Mouse (Mus musculus) forebrain, postnatal 0 days (tissue): Measurements from ENCODE around the gene Gm27029. TPM values are rescaled to one million over a fixed set of nuclear protein-coding genes. Genes with fewer than 3 reads are reported as not detected.
"Not testable (repeated sequence)": the region's sequence is repeated elsewhere in the genome, so short reads cannot be mapped to it uniquely, and the experiment has no call there.

Source experiments
- ATAC-seq: fragments of 200-750 bp; cut with Nextera tagmentation; 2 replicates; pipeline ENCODE4 v1.8.0; 2017; ENCODE audit warnings: mild to moderate bottlenecking, moderate library complexity
- DNase-seq: peaks from one replicate; pipeline ENCODE4 v3.0.0-alpha.2; 2015
- H3K27ac ChIP-seq: fragments of 300-500 bp; sonication (generic); 2 replicates; pipeline ENCODE4 v1.5.1; 2014; ENCODE audit warnings: low read depth, mild to moderate bottlenecking, antibody characterized with exemption, low read length, moderate library complexity, mixed read lengths
- H3K27me3 ChIP-seq: fragments of 300-500 bp; sonication (generic); 2 replicates; pipeline ENCODE4 v1.6.1; 2014; ENCODE audit warnings: mild to moderate bottlenecking, low read length, mixed read lengths; ENCODE audit not compliant: insufficient read depth
- H3K36me3 ChIP-seq: fragments of 300-500 bp; sonication (generic); 2 replicates; pipeline ENCODE4 v1.6.1; 2014; ENCODE audit warnings: mild to moderate bottlenecking, moderate library complexity; ENCODE audit not compliant: insufficient read depth
- H3K4me1 ChIP-seq: fragments of 300-500 bp; sonication (generic); 2 replicates; pipeline ENCODE4 v1.6.1; 2014; ENCODE audit warnings: antibody characterized with exemption; ENCODE audit not compliant: insufficient read depth
- H3K4me2 ChIP-seq: fragments of 300-500 bp; sonication (generic); 2 replicates; pipeline ENCODE4 v1.6.1; 2014; ENCODE audit warnings: low read depth, mild to moderate bottlenecking, moderate library complexity
- H3K4me3 ChIP-seq: fragments of 300-500 bp; sonication (generic); 2 replicates; pipeline ENCODE4 v1.5.1; 2014; ENCODE audit warnings: low read depth, low read length, mixed read lengths
- H3K9ac ChIP-seq: fragments of 300-500 bp; sonication (generic); 2 replicates; pipeline ENCODE4 v1.6.1; 2014; ENCODE audit warnings: mild to moderate bottlenecking
- H3K9me3 ChIP-seq: fragments of 300-500 bp; sonication (generic); 2 replicates; pipeline ENCODE4 v1.6.1; 2016; ENCODE audit warnings: low read length
- CTCF ChIP-seq: sonication (generic); IDR thresholded peaks from 2 replicates; pipeline ENCODE4 v1.5.1; 2016; ENCODE audit warnings: antibody characterized with exemption, control low read depth, low read depth
- WGBS: fragments of 180-500 bp; shearing (Covaris S2); extraction: QIAGEN DNeasy Blood & Tissue Kit; methylation state at CpG from one replicate; pipeline ENCODE4 v1.1.7; 2014; 5-methylcytosine and 5-hydroxymethylcytosine counted together
- polyA plus RNA-seq: library from polyadenylated mRNA; unstranded; fragments of >200 nt; fragmentation: Nextera tagmentation; extraction: Ambion mirVana; gene quantifications from 2 replicates; pipeline ENCODE4 v1.2.1, GENCODE M21; 2015
- total RNA-seq: library from RNA; depleted of rRNA; stranded (reverse); fragments of >200 nt; gene quantifications from 2 replicates; pipeline ENCODE4 v1.2.3, GENCODE M21; 2014

Gm27029 gene
- total and polyA plus RNA-seq, 2 experiments from 2014 or later: 1.0 to 6.2 TPM

- TF ChIP-seq CTCF: no peak
- peaks cover 20% of the 10 kb centered on the region for H3K36me3 ChIP-seq
- no peak overlapping the region for H3K27ac ChIP-seq
- H3K4me1 ChIP-seq: no peaks in the 10 kb centered on the region
- H3K9ac ChIP-seq: no peak overlapping the region
- no peaks in the 10 kb centered on the region for H3K9me3 ChIP-seq
- 0 out of 2 replicates have a peak overlapping the region, but pooled peaks have one; percentile 4 for H3K4me2 ChIP-seq
- H3K27me3 ChIP-seq: no peaks in the 10 kb centered on the region
- WGBS: 84% methylated on average over 4 of the region's 4 CpGs
- ATAC-seq (no peak), DNase-seq (no peak)
- H3K4me3 ChIP-seq: no peak overlapping the region
These were observed 24.3 kb upstream of the Gm27029 start for GRCm38 (mm10) chr11:101448899-101449298.

- Histone ChIP-seq H3K9ac (no peak within 1 kb of the TSS), H3K4me1 (no peaks in the 10 kb centered on the region), H3K27me3 (no peaks in the 10 kb centered on the region), H3K4me2 (0 out of 2 replicates have a peak within 1 kb of the TSS, but pooled peaks have one; percentile 4), H3K4me3 (no peak within 1 kb of the TSS), H3K9me3 (no peaks in the 10 kb centered on the region), H3K36me3 (peaks cover 26% of the 10 kb centered on the region), H3K27ac (no peak within 1 kb of the TSS)
- TF ChIP-seq CTCF: no peak
- DNase-seq (no peak), ATAC-seq (no peak)
- 40% methylated on average over 10 of the region's 10 CpGs for WGBS
These were observed 23.7 kb upstream of the Gm27029 start, which contains the start of gene Ifi35 for GRCm38 (mm10) chr11:101448274-101448746. Ifi35 (plus strand) TSS chr11:101448407.

GRCm38 (mm10) chr11:101447786-101448185, 23.2 kb upstream of the Gm27029 start:
- Histone ChIP-seq H3K9ac (no peak overlapping the region), H3K4me1 (no peaks in the 10 kb centered on the region), H3K27ac (no peak overlapping the region), H3K4me2 (no peak overlapping the region), H3K4me3 (no peak overlapping the region), H3K36me3 (peaks cover 26% of the 10 kb centered on the region), H3K27me3 (no peaks in the 10 kb centered on the region), H3K9me3 (no peaks in the 10 kb centered on the region)
- WGBS: 86% methylated on average over 5 of the region's 5 CpGs
- ATAC-seq (no peak), DNase-seq (no peak)
- no peak for TF ChIP-seq CTCF

- not testable (repeated sequence) for H3K4me2 ChIP-seq, H3K27ac ChIP-seq, H3K4me1 ChIP-seq, H3K27me3 ChIP-seq, ATAC-seq, H3K9me3 ChIP-seq, DNase-seq, H3K4me3 ChIP-seq, H3K9ac ChIP-seq
- H3K36me3 ChIP-seq: peaks cover 26% of the 10 kb centered on the region
- WGBS: 86% methylated on average over 8 of the region's 8 CpGs
These were observed 22.3 kb upstream of the Gm27029 start for GRCm38 (mm10) chr11:101446860-101447259.

- Histone ChIP-seq H3K9me3 (no peaks in the 10 kb centered on the region), H3K4me3 (no peak overlapping the region), H3K4me1 (no peaks in the 10 kb centered on the region), H3K4me2 (no peak overlapping the region), H3K9ac (no peak overlapping the region), H3K36me3 (peaks cover 26% of the 10 kb centered on the region), H3K27ac (no peak overlapping the region), H3K27me3 (no peaks in the 10 kb centered on the region)
- ATAC-seq (no peak), DNase-seq (no peak)
- TF ChIP-seq CTCF: no peak
- 95% methylated on average over 1 of the region's 1 CpGs for WGBS
These were observed 21.7 kb upstream of the Gm27029 start for GRCm38 (mm10) chr11:101446319-101446718.

- Histone ChIP-seq H3K4me1 (no peaks in the 10 kb centered on the region), H3K4me3 (peak overlapping the region; percentile 74), H3K27ac (peak overlapping the region; percentile 87), H3K4me2 (peak overlapping the region; percentile 59), H3K9ac (peak overlapping the region; percentile 94), H3K27me3 (no peaks in the 10 kb centered on the region), H3K36me3 (peaks cover 26% of the 10 kb centered on the region), H3K9me3 (no peaks in the 10 kb centered on the region)
- 0 out of 2 replicates have a peak, but pooled peaks have one; percentile 1 for ATAC-seq
- 1% methylated on average over 14 of the region's 14 CpGs for WGBS
- DNase-seq: no peak
- no peak for TF ChIP-seq CTCF
These were observed 18.2 kb upstream of the Gm27029 start for GRCm38 (mm10) chr11:101442760-101443159.

GRCm38 (mm10) chr11:101442127-101442693, 17.6 kb upstream of the Gm27029 start, which contains the start of gene Rpl27:
Rpl27 (plus strand) TSS chr11:101442298.
- peak within 1 kb of the TSS; percentile 94 for H3K9ac ChIP-seq
- under 1% methylated on average over 42 of the region's 42 CpGs for WGBS
- H3K27me3 ChIP-seq: no peaks in the 10 kb centered on the region
- no peaks in the 10 kb centered on the region for H3K4me1 ChIP-seq
- DNase-seq (peak; percentile 99), ATAC-seq (peak; percentile 98)
- no peaks in the 10 kb centered on the region for H3K9me3 ChIP-seq
- H3K27ac ChIP-seq: peak within 1 kb of the TSS; percentile 87
- H3K4me2 ChIP-seq: peak within 1 kb of the TSS; percentile 59
- TF ChIP-seq CTCF: peak; percentile 92
- H3K36me3 ChIP-seq: peaks cover 26% of the 10 kb centered on the region
- peak within 1 kb of the TSS; percentile 74 for H3K4me3 ChIP-seq

GRCm38 (mm10) chr11:101441450-101442126, 17.0 kb upstream of the Gm27029 start:
- 36% methylated on average over 15 of the region's 15 CpGs for WGBS
- not testable (repeated sequence) for H3K9ac ChIP-seq, ATAC-seq, H3K27ac ChIP-seq, H3K9me3 ChIP-seq, H3K4me1 ChIP-seq, DNase-seq, H3K27me3 ChIP-seq
- peaks cover 26% of the 10 kb centered on the region for H3K36me3 ChIP-seq
- peak overlapping the region; percentile 31 for H3K4me3 ChIP-seq
- peak overlapping the region; percentile 40 for H3K4me2 ChIP-seq

- H3K9ac ChIP-seq, ATAC-seq, H3K27me3 ChIP-seq, H3K4me3 ChIP-seq, DNase-seq, H3K9me3 ChIP-seq, H3K4me1 ChIP-seq, H3K4me2 ChIP-seq, H3K27ac ChIP-seq: not testable (repeated sequence)
- H3K36me3 ChIP-seq: peaks cover 27% of the 10 kb centered on the region
- 55% methylated on average over 3 of the region's 3 CpGs for WGBS
These were observed 13.4 kb upstream of the Gm27029 start for GRCm38 (mm10) chr11:101438006-101438405.
